1 mouse cellular context compared by ENCODE assay signal in the genomic region with DNA sequence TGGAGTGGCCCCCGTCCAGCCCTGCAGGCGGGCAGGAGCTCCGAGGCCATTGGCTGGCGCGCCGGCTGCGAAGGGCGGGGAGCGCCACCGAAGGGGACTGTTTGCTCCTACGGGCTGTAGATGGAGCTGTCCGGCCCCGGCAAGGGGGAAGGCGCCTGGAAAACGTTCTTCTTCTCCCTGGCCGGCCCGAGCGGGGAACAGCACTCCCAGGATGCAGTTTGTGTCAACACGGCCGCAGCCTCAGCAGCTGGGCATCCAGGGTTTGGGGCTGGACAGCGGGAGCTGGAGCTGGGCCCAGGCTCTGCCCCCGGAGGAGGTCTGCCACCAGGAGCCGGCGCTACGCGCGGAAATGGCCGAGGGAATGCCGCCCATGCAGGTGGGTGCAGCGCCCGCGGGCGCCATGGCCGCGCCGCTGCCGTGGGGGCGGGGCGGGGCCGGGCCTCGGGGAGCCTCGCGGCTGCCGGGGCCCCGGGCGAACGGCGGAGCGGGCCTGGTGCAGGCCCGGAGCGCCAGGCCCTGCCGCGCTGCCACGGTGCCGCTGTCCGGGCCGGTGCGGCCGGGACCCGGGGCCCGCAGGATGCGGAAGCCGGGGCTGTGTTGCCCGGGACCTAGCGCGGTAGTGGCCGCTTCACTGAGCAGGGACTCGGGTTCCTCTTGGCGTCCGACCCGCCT.
TF ChIP-seq lines count a peak whose summit lies in the region.

No protein-coding gene starts in this region.

TF ChIP-seq in CH12.LX, 34 proteins besides CTCF, POLR2A, EP300 and RAD21 (continued from another document):
- no peak for TF ChIP-seq KAT2A (IDR thresholded peaks at IDR 0.05; ENCODE audit: insufficient replicate concordance, low read length)
- 0 out of 2 replicates have a peak, but pooled peaks have one; percentile 57 for TF ChIP-seq MEF2A (IDR thresholded peaks at IDR 0.05; ENCODE audit: borderline replicate concordance, low read depth, low read length)
- TF ChIP-seq POLR2AphosphoS2 (IDR thresholded peaks at IDR 0.05; ENCODE audit: low read depth, low read length): no peak
- no peak for TF ChIP-seq ELF1 (IDR thresholded peaks at IDR 0.05; ENCODE audit: low read depth, low read length)
- TF ChIP-seq RCOR1 (conservative IDR thresholded peaks at IDR 0.05; ENCODE audit: low read depth, low read length): 0 out of 2 replicates have a peak, but pooled peaks have one; percentile 15
- no peak for TF ChIP-seq ZC3H11A (IDR thresholded peaks at IDR 0.05; ENCODE audit: low read depth, low read length)
- peak; percentile 69; the same call in 1 of the 2 replicates for TF ChIP-seq MAZ (IDR thresholded peaks at IDR 0.05; ENCODE audit: low read depth, low read length)
- TF ChIP-seq HCFC1 (IDR thresholded peaks at IDR 0.05; ENCODE audit: low read depth, low read length): peak; percentile 49
- TF ChIP-seq UBTF (IDR thresholded peaks at IDR 0.05; ENCODE audit: low read depth, low read length): peak; percentile 36; the same call in 1 of the 2 replicates
- peak; percentile 15; the same call in 1 of the 2 replicates for TF ChIP-seq IRF4 (IDR thresholded peaks at IDR 0.05; ENCODE audit: low read depth, low read length)
- TF ChIP-seq MXI1 (IDR thresholded peaks at IDR 0.05; ENCODE audit: low read depth, low read length): peak; percentile 39; the same call in 1 of the 2 replicates
- peak; percentile 53 for TF ChIP-seq TCF12 (IDR thresholded peaks at IDR 0.05; ENCODE audit: low read depth, low read length)
- TF ChIP-seq MYC (IDR thresholded peaks at IDR 0.05; ENCODE audit: low read depth, low read length): no peak
- peak; percentile 70; the same call in 1 of the 2 replicates for TF ChIP-seq NELFE (IDR thresholded peaks at IDR 0.05; ENCODE audit: low read depth, low read length)
- peak; percentile 41; the same call in 1 of the 2 replicates for TF ChIP-seq SIN3A (IDR thresholded peaks at IDR 0.05; ENCODE audit: low read length)
- TF ChIP-seq ZKSCAN1 (IDR thresholded peaks at IDR 0.05; ENCODE audit: borderline replicate concordance, low read depth, low read length): no peak
- TF ChIP-seq USF1 (IDR thresholded peaks at IDR 0.05; ENCODE audit: low read depth, low read length): no peak
- peak; percentile 62 for TF ChIP-seq ZMIZ1 (IDR thresholded peaks at IDR 0.05; ENCODE audit: low read depth, low read length)
